10 mouse cellular contexts compared by ENCODE assay signal in the genomic region with DNA sequence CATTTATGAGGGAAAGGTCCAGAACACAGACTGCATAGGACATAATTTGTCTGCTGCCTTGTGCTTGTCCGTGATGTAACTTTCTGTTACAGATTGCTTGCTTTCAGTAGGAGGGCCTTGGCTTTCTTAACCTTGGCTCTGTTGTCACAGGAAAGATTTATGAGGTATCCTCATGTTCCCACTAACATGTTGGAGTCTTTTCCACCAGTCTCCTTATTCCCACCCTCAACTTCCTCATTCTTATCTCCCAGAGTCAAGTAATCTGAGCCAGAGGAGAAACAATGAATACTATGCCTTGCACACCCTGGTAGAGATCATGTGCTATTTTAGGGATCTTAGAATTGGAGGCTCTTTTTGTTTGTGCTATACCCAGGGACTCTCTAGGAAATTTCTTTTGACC. TPM values are rescaled to one million over a fixed set of nuclear protein-coding genes. Genes with fewer than 3 reads are reported as not detected.
DNase-seq lines count a peak whose midpoint lies in the region; ATAC-seq and TF ChIP-seq lines count a peak whose summit lies in the region.
"Had no signal": no experiment of that assay in that cellular context is flagged by ENCODE, and none has a peak within 500 bp of the region (broad histone marks: within the 10 kb centered on the region; RNA-seq: fewer than 3 reads in every experiment).

No protein-coding gene starts in this region.

- DNase-seq in adrenal gland, postnatal 14 days = peak; percentile 52
- DNase-seq in adrenal gland, adult 8-10 months = no peak
- DNase-seq in MN1 (ENCODE audit: low spot score) = peak; percentile 53
- DNase-seq in liver, postnatal 0 days = no peak
- DNase-seq in cerebellum, adult 18-20 months = no peak
- DNase-seq in layer of hippocampus, postnatal 25 days (ENCODE audit: extremely low spot score in 1 of 2, low spot score in 1 of 2) = no peak
- DNase-seq: cerebellum, adult 8-10 months had no signal

- ATAC-seq in heart, embryonic 16.5 days (replicated peaks; ENCODE audit: extremely low read depth, insufficient read depth, low FRiP score) = peak; percentile 39
- ATAC-seq in liver, postnatal 0 days = no peak
- no peak for ATAC-seq in cerebellum, adult (ENCODE audit: insufficient number of reproducible peaks, low FRiP score, low TSS enrichment)

- no peaks in the 10 kb centered on the region for H3K9me3 ChIP-seq in heart, embryonic 16.5 days (replicated peaks; ENCODE audit: control insufficient read depth, low read length)
- H3K9me3 ChIP-seq in liver, postnatal 0 days (ENCODE audit: low read length) = no peaks in the 10 kb centered on the region
- H3K9me3 ChIP-seq: megakaryocyte, embryonic 14.5 days had no signal

- H3K27ac ChIP-seq in heart, embryonic 16.5 days (ENCODE audit: low read length) = peak overlapping the region; percentile 92
- H3K27ac ChIP-seq in liver, postnatal 0 days (ENCODE audit: low read depth) = peak overlapping the region; percentile 83

- H3K36me3 ChIP-seq in heart, embryonic 16.5 days (ENCODE audit: control insufficient read depth, insufficient read depth) = no peaks in the 10 kb centered on the region
- no peaks in the 10 kb centered on the region; the same call in 1 of the 2 replicates for H3K36me3 ChIP-seq in liver, postnatal 0 days (replicated peaks; ENCODE audit: insufficient read depth, low read length)

- 38% methylated on average over 1 of the region's 1 CpGs for WGBS in heart, embryonic 16.5 days
- WGBS in liver, postnatal 0 days (ENCODE audit: insufficient replicate concordance) = 63% methylated on average over 1 of the region's 1 CpGs

- H3K27me3 ChIP-seq in heart, embryonic 16.5 days (ENCODE audit: control insufficient read depth, insufficient read depth, low read length) = no peaks in the 10 kb centered on the region
- H3K27me3 ChIP-seq in liver, postnatal 0 days (ENCODE audit: insufficient read depth, low read length) = no peaks in the 10 kb centered on the region

- no peak for TF ChIP-seq CTCF in liver, postnatal 0 days (IDR thresholded peaks at IDR 0.05; ENCODE audit: low read depth)

- peak overlapping the region; percentile 49 for H3K9ac ChIP-seq in heart, embryonic 16.5 days (ENCODE audit: low read length)
- no peak overlapping the region; the same call in 1 of the 2 replicates for H3K9ac ChIP-seq in liver, postnatal 0 days (replicated peaks)

- H3K4me1 ChIP-seq in heart, embryonic 16.5 days (ENCODE audit: control insufficient read depth, insufficient read depth, low read length) = peaks cover 75% of the 10 kb centered on the region
- H3K4me1 ChIP-seq in liver, postnatal 0 days (ENCODE audit: insufficient read depth) = peaks cover 47% of the 10 kb centered on the region

- TF ChIP-seq EP300 in liver, postnatal 0 days (IDR thresholded peaks at IDR 0.05; ENCODE audit: low read depth) = no peak

- no peak overlapping the region for H3K4me3 ChIP-seq in heart, embryonic 16.5 days (ENCODE audit: low read length)
- no peak overlapping the region for H3K4me3 ChIP-seq in liver, postnatal 0 days (ENCODE audit: low read depth, low read length)
- H3K4me3 ChIP-seq: megakaryocyte, embryonic 14.5 days had no signal

- peak overlapping the region; percentile 61 for H3K4me2 ChIP-seq in heart, embryonic 16.5 days (ENCODE audit: low read depth, low read length)
- H3K4me2 ChIP-seq in liver, postnatal 0 days (ENCODE audit: low read depth, low read length) = no peak overlapping the region

RNA-seq across cellular contexts. Expression of a gene that starts 32.9 kb away (rescaled TPM):
- 36.5 and 38.2 TPM in 2 replicates for total RNA-seq in adrenal gland, postnatal 14 days (2021)
- 100 to 1,000 TPM in 1 of 4 experiments, 10 to 100 TPM in 3; 58.4 to 109 (median 76.4) TPM for total RNA-seq in adrenal gland, adult 8-10 months (2022)
- polyA plus RNA-seq in heart, embryonic 16.5 days (2015; fragmentation: Nextera tagmentation; extraction: Ambion mirVana) = 1.2 TPM in 2 replicates
- polyA plus RNA-seq in liver, postnatal 0 days (2015; fragmentation: Nextera tagmentation; extraction: Ambion mirVana) = 0.85 and 1.1 TPM in 2 replicates
- total RNA-seq in layer of hippocampus, postnatal 25 days (2021) = 1 to 10 TPM; 6.6 to 7.2 TPM

RNA-seq across cellular contexts. Expression of a gene that starts 45.9 kb away (rescaled TPM):
- total RNA-seq in adrenal gland, postnatal 14 days (2021) = 9.2 and 11.2 TPM in 2 replicates
- total RNA-seq in adrenal gland, adult 8-10 months (2022) = 10 to 100 TPM in 2 of 4 experiments, 1 to 10 TPM in 2; 7.9 to 11.6 (median 9.7) TPM
- polyA plus RNA-seq in heart, embryonic 16.5 days (2015; fragmentation: Nextera tagmentation; extraction: Ambion mirVana) = 15.5 and 16.7 TPM in 2 replicates
- polyA plus RNA-seq in liver, postnatal 0 days (2015; fragmentation: Nextera tagmentation; extraction: Ambion mirVana) = 3.8 and 4.0 TPM in 2 replicates
- 10 to 100 TPM; 19.4 to 22.3 TPM for total RNA-seq in layer of hippocampus, postnatal 25 days (2021)

Comparison
In these comparisons a context has a peak if more than half of its experiments do, and no peak if none do; other contexts are left out.
1. DNase-seq: peak in adrenal gland, postnatal 14 days (single experiment) and MN1 (single experiment); none in adrenal gland, adult 8-10 months (single experiment), liver, postnatal 0 days (single experiment), cerebellum, adult 18-20 months (0 of 2) and layer of hippocampus, postnatal 25 days (0 of 2).